Mouse (Mus musculus): Measurements from ENCODE around the gene Zswim8.

- TF ChIP-seq SMC3 (IDR thresholded peaks at IDR 0.05; ENCODE audit: low read depth, low read length) (no peak; the same call in 1 of the 2 replicates), CTCF (IDR thresholded peaks at IDR 0.05 in 2 of 3, conservative IDR thresholded peaks at IDR 0.05 in 1 of 3; ENCODE audit: control insufficient read depth in 1 of 3, insufficient read depth in 1 of 3, low read depth in 2 of 3, low read length in 3 of 3, poor library complexity in 1 of 3, severe bottlenecking in 1 of 3) (peak in 2 of 3 experiments; percentile 29 to 45; a peak in 3 of 6 replicates), ETS1 (IDR thresholded peaks at IDR 0.05; ENCODE audit: low read depth, low read length) (no peak), MAFK (IDR thresholded peaks at IDR 0.05; ENCODE audit: borderline replicate concordance, low read depth, low read length) (no peak), CHD2 (IDR thresholded peaks at IDR 0.05; ENCODE audit: low read length) (no peak), MYC (IDR thresholded peaks at IDR 0.05; ENCODE audit: low read depth, low read length) (no peak), POLR2AphosphoS5 (IDR thresholded peaks at IDR 0.05; ENCODE audit: borderline replicate concordance, low read depth, low read length) (no peak), CHD1 (IDR thresholded peaks at IDR 0.05; ENCODE audit: low read depth, low read length) (no peak), POLR2A (IDR thresholded peaks at IDR 0.05; ENCODE audit: control insufficient read depth in 1 of 2, insufficient read depth in 1 of 2, low read depth in 1 of 2, low read length in 2 of 2, poor library complexity in 1 of 2) (no peak), GATA1 (IDR thresholded peaks at IDR 0.05; ENCODE audit: low read depth, low read length) (no peak), MYB (IDR thresholded peaks at IDR 0.05; ENCODE audit: low read depth, low read length) (no peak)
These were observed 10.4 kb upstream of the Zswim8 start for GRCm38 (mm10) chr14:20696986-20697385.

Data from MEL (cell line).